Mouse (Mus musculus) left cerebral cortex, adult 2 months (tissue): ENCODE measurements at regions not wholly inside any gene's neighbourhood (a gene's known extent, or its start where the extent isn't known, plus 50 kb on each side); places are given as distances from the start of the nearest gene placed in this dataset.

ENCODE experiments used
- DNase-seq, 2 experiments: peaks; one replicate each; pipeline ENCODE4 v3.0.0; 2021 to 2022; ENCODE audit warnings: low spot score in 2 of 2, mixed read lengths in 1 of 2; ENCODE audit errors: extremely low spot score in 1 of 2
- H3K27ac ChIP-seq: fragments of 200-600 bp; 2 replicates; pipeline ENCODE4 v1.8.1; 2022
- H3K4me3 ChIP-seq: fragments of 200-600 bp; 2 replicates; pipeline ENCODE4 v1.8.1; 2022
- CTCF ChIP-seq: fragments of 200-600 bp; IDR thresholded peaks from 2 replicates; pipeline ENCODE4 v1.8.1; 2022; ENCODE audit warnings: antibody characterized with exemption, mild to moderate bottlenecking, moderate library complexity
- intact Hi-C: fragments of 180-260 bp; cut with DNase I; formaldehyde crosslinking; loops from one replicate; pipeline ENCODE4 v1.15.1; 2025
- microRNA-seq, 2 experiments: library from miRNA; unstranded; fragments of <30 nt; microRNA quantifications; one replicate each; pipeline ENCODE4 v1.2.0; 2021

GRCm38 (mm10) chr10:37192661-37193060, 53.9 kb upstream of the Marcks start:
- TF ChIP-seq CTCF = no peak
- Histone ChIP-seq H3K27ac (no peak overlapping the region), H3K4me3 (no peak overlapping the region)
- DNase-seq = no peak
- intact Hi-C loops = no loop called here

GRCm38 (mm10) chr10:37190092-37190491, 51.4 kb upstream of the Marcks start:
- Histone ChIP-seq H3K27ac (no peak overlapping the region), H3K4me3 (no peak overlapping the region)
- intact Hi-C loops = no loop called here
- DNase-seq = no peak
- no peak for TF ChIP-seq CTCF

Small RNA genes in the stretch of these regions (microRNA-seq; reads per million reads assigned to microRNA genes)
- gene Gm24710 = 0 reads per million in 2 experiments
